8 mouse cellular contexts compared by ENCODE assay signal in the genomic region with DNA sequence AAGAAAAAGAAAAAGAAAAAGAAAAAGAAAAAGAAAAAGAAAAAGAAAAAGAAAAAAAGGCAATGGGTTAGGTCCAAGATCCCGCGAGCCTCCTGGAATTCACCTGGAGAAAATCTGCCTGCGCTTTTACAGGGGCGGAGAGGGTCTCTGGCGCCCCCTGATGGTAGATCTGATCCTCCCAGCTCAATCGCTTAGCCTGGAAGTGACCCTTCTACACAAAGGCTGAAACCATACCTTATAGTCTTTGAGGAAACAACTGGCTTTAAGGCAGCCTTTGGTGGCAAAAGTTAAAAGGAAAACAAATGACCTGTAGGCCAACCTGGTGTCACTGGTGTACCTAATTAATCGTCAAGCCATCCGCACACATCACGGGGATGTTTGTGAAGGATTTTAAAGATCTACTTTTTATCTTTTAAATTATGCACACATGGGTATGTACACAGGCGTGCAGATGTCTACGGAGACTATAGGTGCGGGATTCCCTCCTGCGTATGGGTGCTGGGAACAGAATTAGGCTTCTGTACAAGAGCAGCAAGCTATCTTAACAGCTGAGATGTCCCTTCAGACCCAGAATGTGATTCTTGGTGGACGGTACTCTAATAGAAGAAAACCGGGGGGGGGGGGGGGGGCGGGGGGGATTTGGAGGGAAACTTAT. TPM values are rescaled to one million over a fixed set of nuclear protein-coding genes. Genes with fewer than 3 reads are reported as not detected.
DNase-seq lines count a peak whose midpoint lies in the region; ATAC-seq and TF ChIP-seq lines count a peak whose summit lies in the region.

No protein-coding gene starts in this region.

- peak; percentile 76 for ATAC-seq in forebrain, embryonic 11.5 days (replicated peaks; ENCODE audit: low FRiP score)

- peak overlapping the region in 1 of 2 experiments; percentile 63; a peak in 2 of 4 replicates for H3K4me3 ChIP-seq in ES-E14 (ENCODE audit: insufficient read depth in 1 of 2, low read depth in 1 of 2, low read length in 2 of 2, poor library complexity in 1 of 2, severe bottlenecking in 1 of 2)
- H3K4me3 ChIP-seq in forebrain, embryonic 11.5 days (ENCODE audit: low read depth, low read length) = no peak overlapping the region; the same call in 1 of the 2 replicates
- peak overlapping the region; percentile 51 for H3K4me3 ChIP-seq in layer of hippocampus, adult 2 months

- H3K27ac ChIP-seq in ES-E14 (ENCODE audit: insufficient read depth, low read depth, low read length, poor library complexity, severe bottlenecking) = no peak overlapping the region
- no peak overlapping the region for H3K27ac ChIP-seq in forebrain, embryonic 11.5 days (ENCODE audit: low read depth, low read length)
- no peak overlapping the region for H3K27ac ChIP-seq in layer of hippocampus, adult 2 months

- no peak for TF ChIP-seq POLR2A in brain, embryonic 14.5 days (IDR thresholded peaks at IDR 0.05; ENCODE audit: borderline replicate concordance, extremely low read depth, insufficient read depth, insufficient read length, poor library complexity, severe bottlenecking)

- H3K36me3 ChIP-seq in ES-E14 (ENCODE audit: control insufficient read depth, insufficient read depth, low read length, poor library complexity, severe bottlenecking) = no peaks in the 10 kb centered on the region
- no peaks in the 10 kb centered on the region for H3K36me3 ChIP-seq in forebrain, embryonic 11.5 days (ENCODE audit: control insufficient read depth, insufficient read depth, low read length)

- in situ Hi-C loops in ES-E14 (cut with MboI; ENCODE audit: low sequenced_read_pairs in 2 of 2, unreplicated experiment in 2 of 2) = loop anchor here in 1 of 2 experiments (25.0 kb wide), 2 partner anchors 166 to 391 kb away; no protein-coding TSS in a partner anchor

- H3K27me3 ChIP-seq in forebrain, embryonic 11.5 days (ENCODE audit: control insufficient read depth, insufficient read depth, low read length) = no peaks in the 10 kb centered on the region; the same call in 1 of the 2 replicates

- DNase-seq in ES-E14 (ENCODE audit: low read depth, low spot score) = peak; percentile 87
- DNase-seq in brain, embryonic 14.5 days (ENCODE audit: low read depth) = peak; percentile 86
- peak; percentile 91 for DNase-seq in forebrain, embryonic 11.5 days (ENCODE audit: low spot score)
- peak; percentile 81 for DNase-seq in heart, postnatal 4 days
- peak in 1 of 2 experiments; percentile 70 for DNase-seq in layer of hippocampus, adult 2 months (ENCODE audit: low spot score in 2 of 2)
- DNase-seq in lung, postnatal 14 days = peak; percentile 85
- peak; percentile 63 for DNase-seq in ovary, postnatal 14 days (ENCODE audit: low spot score)
- peak; percentile 58 for DNase-seq in yolk sac, embryonic 10.5 days (ENCODE audit: low spot score)

- peak overlapping the region; percentile 91; the same call in 1 of the 2 replicates for H3K4me2 ChIP-seq in forebrain, embryonic 11.5 days (ENCODE audit: low read depth, low read length, severe bottlenecking)

- no peaks in the 10 kb centered on the region for H3K9me3 ChIP-seq in ES-E14 (ENCODE audit: control insufficient read depth, insufficient read depth, low read depth, low read length)
- H3K9me3 ChIP-seq in forebrain, embryonic 11.5 days (ENCODE audit: control insufficient read depth, low read length) = no peaks in the 10 kb centered on the region

- peak; percentile 95 for TF ChIP-seq CTCF in brain, embryonic 14.5 days (IDR thresholded peaks at IDR 0.05; ENCODE audit: borderline replicate concordance, extremely low read depth, insufficient read depth, insufficient read length)
- peak; percentile 90 for TF ChIP-seq CTCF in layer of hippocampus, adult 2 months (conservative IDR thresholded peaks at IDR 0.05)

- WGBS in forebrain, embryonic 11.5 days = 38% methylated on average over 16 of the region's 16 CpGs

- no peaks in the 10 kb centered on the region for H3K4me1 ChIP-seq in ES-E14 (ENCODE audit: control insufficient read depth in 2 of 2, insufficient read depth in 2 of 2, low read length in 2 of 2, poor library complexity in 1 of 2)
- H3K4me1 ChIP-seq in forebrain, embryonic 11.5 days (replicated peaks; ENCODE audit: control insufficient read depth, insufficient read depth, low read length) = no peaks in the 10 kb centered on the region

- no peak overlapping the region for H3K9ac ChIP-seq in ES-E14 (ENCODE audit: insufficient read depth, low read depth, low read length, poor library complexity, severe bottlenecking)
- no peak overlapping the region for H3K9ac ChIP-seq in forebrain, embryonic 11.5 days (ENCODE audit: low read length)

TF ChIP-seq in ES-E14, 5 proteins besides CTCF, POLR2A, EP300 and RAD21:
- TF ChIP-seq ZNF384 (IDR thresholded peaks at IDR 0.05; ENCODE audit: low read depth, low read length) (0 out of 2 replicates have a peak, but pooled peaks have one; percentile 39), HCFC1 (IDR thresholded peaks at IDR 0.05; ENCODE audit: borderline replicate concordance, insufficient read depth, low read length) (no peak), CHD2 (IDR thresholded peaks at IDR 0.05; ENCODE audit: low read depth, low read length) (peak; percentile 83; the same call in 1 of the 2 replicates), MAFK (IDR thresholded peaks at IDR 0.05; ENCODE audit: insufficient read depth, low read depth, low read length) (no peak), ZC3H11A (IDR thresholded peaks at IDR 0.05; ENCODE audit: borderline replicate concordance, low read depth, low read length) (peak; percentile 66)

RNA-seq across cellular contexts. Expression of gene Esr2, which starts 0.9 kb away (rescaled TPM):
- total RNA-seq in ES-E14 (2012; rRNA removed) = 0.16 and 0.22 TPM in 2 replicates
- 0.27 and 0.28 TPM in 2 replicates for polyA plus RNA-seq in brain, embryonic 14.5 days (2012; rRNA removed)
- polyA plus RNA-seq in forebrain, embryonic 11.5 days (2014; fragmentation: Nextera tagmentation; extraction: Ambion mirVana) = 0.05 and 0.31 TPM in 2 replicates
- total RNA-seq in heart, postnatal 4 days (2021) = under 1 TPM; 0.12 to 0.23 TPM
- total RNA-seq in layer of hippocampus, adult 2 months (2021) = under 1 TPM in 1 of 2 experiments, not detected in 1; 0.23 TPM
